Mouse (Mus musculus) neural tube, embryonic 11.5 days (tissue): Measurements from ENCODE around the gene Obscn. TPM values are rescaled to one million over a fixed set of nuclear protein-coding genes. Genes with fewer than 3 reads are reported as not detected.

Experiments used
- ATAC-seq: fragments of 200-750 bp; cut with Nextera tagmentation; 2 replicates; pipeline ENCODE4 v1.8.0; 2017; ENCODE audit warnings: moderate number of reproducible peaks, mild to moderate bottlenecking, moderate TSS enrichment, moderate library complexity; ENCODE audit not compliant: insufficient read depth, low FRiP score, low TSS enrichment
- DNase-seq: peaks from one replicate; pipeline ENCODE4 v3.0.0-alpha.2; 2015; ENCODE audit warnings: low spot score
- H3K27ac ChIP-seq: fragments of 300-500 bp; sonication (generic); 2 replicates; pipeline ENCODE4 v1.5.1; 2014; ENCODE audit warnings: low read depth, mild to moderate bottlenecking, low read length
- H3K27me3 ChIP-seq: fragments of 300-500 bp; sonication (generic); 2 replicates; pipeline ENCODE4 v1.6.1; 2014; ENCODE audit warnings: mild to moderate bottlenecking, low read length, mixed read lengths; ENCODE audit not compliant: control insufficient read depth, insufficient read depth
- H3K36me3 ChIP-seq: fragments of 300-500 bp; sonication (generic); 2 replicates; pipeline ENCODE4 v1.6.1; 2014; ENCODE audit warnings: mild to moderate bottlenecking, low read length, moderate library complexity, mixed read lengths; ENCODE audit not compliant: control insufficient read depth, insufficient read depth
- H3K4me1 ChIP-seq: fragments of 300-500 bp; sonication (generic); 2 replicates; pipeline ENCODE4 v1.6.1; 2014; ENCODE audit warnings: low read length, mixed read lengths; ENCODE audit not compliant: control insufficient read depth, insufficient read depth
- H3K4me2 ChIP-seq: fragments of 300-500 bp; sonication (generic); 2 replicates; pipeline ENCODE4 v1.6.1; 2014; ENCODE audit warnings: low read depth, mild to moderate bottlenecking, moderate library complexity
- H3K4me3 ChIP-seq: fragments of 300-500 bp; sonication (generic); 2 replicates; pipeline ENCODE4 v1.5.1; 2014; ENCODE audit warnings: low read depth, low read length
- H3K9ac ChIP-seq: fragments of 300-500 bp; sonication (generic); 2 replicates; pipeline ENCODE4 v1.6.1; 2014; ENCODE audit warnings: mild to moderate bottlenecking, low read length
- H3K9me3 ChIP-seq: fragments of 300-500 bp; sonication (generic); 2 replicates; pipeline ENCODE4 v1.6.1; 2016; ENCODE audit warnings: low read length; ENCODE audit not compliant: control insufficient read depth
- WGBS: fragments of 180-500 bp; shearing (Covaris S2); extraction: QIAGEN DNeasy Blood & Tissue Kit; methylation state at CpG from one replicate; pipeline ENCODE4 v1.1.7; 2014; 5-methylcytosine and 5-hydroxymethylcytosine counted together
- polyA plus RNA-seq: library from polyadenylated mRNA; unstranded; fragments of >200 nt; fragmentation: Nextera tagmentation; extraction: Ambion mirVana; gene quantifications from 2 replicates; pipeline ENCODE4 v1.2.1, GENCODE M21; 2014

The Obscn gene
- polyA plus RNA-seq, 1 experiment from 2014 or later: 0.88 TPM

GRCm38 (mm10) chr11:59154220-59154619 lies 18.0 kb upstream of the Obscn start:
- WGBS: 93% methylated on average over 7 of the region's 7 CpGs
- no peak overlapping the region for H3K4me3 ChIP-seq
- DNase-seq (no peak), ATAC-seq (no peak)
- no peaks in the 10 kb centered on the region for H3K27me3 ChIP-seq
- no peaks in the 10 kb centered on the region; the same call in 1 of the 2 replicates for H3K36me3 ChIP-seq
- H3K9me3 ChIP-seq: no peaks in the 10 kb centered on the region
- no peaks in the 10 kb centered on the region for H3K4me1 ChIP-seq
- no peak overlapping the region; the same call in 1 of the 2 replicates for H3K9ac ChIP-seq
- H3K27ac ChIP-seq: no peak overlapping the region
- no peak overlapping the region for H3K4me2 ChIP-seq

DNA sequence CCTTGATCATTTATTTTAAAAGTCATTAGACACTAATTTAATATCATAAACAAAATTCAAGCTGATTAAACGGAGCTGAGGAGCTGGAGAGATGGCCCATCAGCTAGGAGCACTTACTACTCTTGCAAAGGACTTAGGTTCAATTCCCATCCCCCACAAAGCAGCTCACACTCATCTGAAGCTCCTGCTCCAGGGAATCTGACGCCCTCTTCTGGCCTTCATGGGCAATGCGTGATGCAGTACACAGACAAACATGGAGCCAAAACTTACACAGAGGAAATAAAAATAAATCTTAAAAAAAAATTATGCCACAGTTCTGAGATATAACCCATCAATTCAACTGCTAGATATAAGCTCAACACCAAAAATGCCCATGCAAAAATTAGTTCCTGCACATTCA lies 15.5 kb upstream of the Obscn start:
- Histone ChIP-seq H3K9me3 (no peaks in the 10 kb centered on the region), H3K4me2 (no peak overlapping the region), H3K36me3 (no peaks in the 10 kb centered on the region), H3K27ac (no peak overlapping the region), H3K9ac (no peak overlapping the region), H3K4me3 (no peak overlapping the region), H3K4me1 (no peaks in the 10 kb centered on the region), H3K27me3 (no peaks in the 10 kb centered on the region)
- WGBS: 29% methylated on average over 3 of the region's 3 CpGs
- DNase-seq (no peak), ATAC-seq (no peak)

DNA sequence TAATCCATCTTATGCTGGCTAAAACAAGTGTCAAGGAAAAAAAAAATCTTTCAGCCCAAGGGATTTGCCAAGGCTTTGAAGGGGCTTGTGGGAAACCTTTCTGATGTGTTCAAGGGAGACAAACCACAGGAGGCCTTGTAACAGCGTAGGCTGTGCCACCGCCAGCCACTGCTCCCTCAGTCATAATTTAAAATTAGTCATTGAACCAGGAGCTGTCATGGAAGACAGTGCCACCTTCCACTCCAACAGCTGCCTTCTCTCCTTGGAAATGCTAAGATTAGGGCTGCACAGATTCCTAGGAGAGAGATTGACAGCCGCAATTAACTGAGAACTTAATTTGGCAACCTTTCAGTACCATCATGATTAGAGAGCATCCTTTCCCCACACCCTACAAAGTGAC lies 13.1 kb upstream of the Obscn start:
- H3K9me3 ChIP-seq: no peaks in the 10 kb centered on the region
- no peak for DNase-seq
- 74% methylated on average over 3 of the region's 3 CpGs for WGBS
- H3K27me3 ChIP-seq: no peaks in the 10 kb centered on the region
- no peak overlapping the region for H3K4me2 ChIP-seq
- no peak overlapping the region for H3K27ac ChIP-seq
- no peaks in the 10 kb centered on the region for H3K36me3 ChIP-seq
- no peaks in the 10 kb centered on the region for H3K4me1 ChIP-seq
- no peak overlapping the region for H3K4me3 ChIP-seq
- ATAC-seq: no peak
- no peak overlapping the region for H3K9ac ChIP-seq

DNA sequence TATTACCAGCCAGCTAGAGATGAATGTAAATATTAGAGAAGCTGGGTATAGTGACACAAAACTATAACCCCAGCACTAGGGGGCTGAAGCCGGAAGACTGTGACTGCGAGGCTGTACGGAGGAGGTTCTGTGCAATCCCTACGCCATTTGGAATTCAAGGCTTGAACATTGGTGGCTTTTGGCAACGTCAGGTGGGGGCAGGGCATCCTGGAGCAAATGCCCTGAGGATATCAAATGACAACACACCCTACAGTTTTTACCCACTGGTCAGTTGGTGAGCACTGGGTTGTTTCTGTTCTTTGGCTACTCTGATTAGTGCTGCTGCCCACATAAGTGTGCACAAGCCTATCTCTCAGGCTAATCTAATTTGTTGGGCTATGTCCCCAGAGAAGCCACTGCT lies 6.8 kb upstream of the Obscn start:
- DNase-seq: no peak
- WGBS: 78% methylated on average over 5 of the region's 5 CpGs
- no peaks in the 10 kb centered on the region for H3K9me3 ChIP-seq
- no peak overlapping the region for H3K9ac ChIP-seq
- no peaks in the 10 kb centered on the region; the same call in 1 of the 2 replicates for H3K27me3 ChIP-seq
- H3K36me3 ChIP-seq: no peaks in the 10 kb centered on the region
- H3K4me3 ChIP-seq: no peak overlapping the region
- ATAC-seq: no peak
- no peak overlapping the region for H3K27ac ChIP-seq
- no peak overlapping the region for H3K4me2 ChIP-seq
- H3K4me1 ChIP-seq: no peaks in the 10 kb centered on the region

- H3K4me2 ChIP-seq: peak overlapping the region; percentile 27
- H3K4me1 ChIP-seq: no peaks in the 10 kb centered on the region
- H3K9ac ChIP-seq: no peak overlapping the region; the same call in 1 of the 2 replicates
- no peak overlapping the region for H3K27ac ChIP-seq
- H3K27me3 ChIP-seq: peaks cover 9% of the 10 kb centered on the region
- DNase-seq (peak; percentile 41), ATAC-seq (peak; percentile 61; the same call in 1 of the 2 replicates)
- no peaks in the 10 kb centered on the region for H3K9me3 ChIP-seq
- 9% methylated on average over 13 of the region's 14 CpGs for WGBS
- no peak overlapping the region for H3K4me3 ChIP-seq
- H3K36me3 ChIP-seq: no peaks in the 10 kb centered on the region
Measured at GRCm38 (mm10) chr11:59141772-59142370, 5.7 kb upstream of the Obscn start.

DNA sequence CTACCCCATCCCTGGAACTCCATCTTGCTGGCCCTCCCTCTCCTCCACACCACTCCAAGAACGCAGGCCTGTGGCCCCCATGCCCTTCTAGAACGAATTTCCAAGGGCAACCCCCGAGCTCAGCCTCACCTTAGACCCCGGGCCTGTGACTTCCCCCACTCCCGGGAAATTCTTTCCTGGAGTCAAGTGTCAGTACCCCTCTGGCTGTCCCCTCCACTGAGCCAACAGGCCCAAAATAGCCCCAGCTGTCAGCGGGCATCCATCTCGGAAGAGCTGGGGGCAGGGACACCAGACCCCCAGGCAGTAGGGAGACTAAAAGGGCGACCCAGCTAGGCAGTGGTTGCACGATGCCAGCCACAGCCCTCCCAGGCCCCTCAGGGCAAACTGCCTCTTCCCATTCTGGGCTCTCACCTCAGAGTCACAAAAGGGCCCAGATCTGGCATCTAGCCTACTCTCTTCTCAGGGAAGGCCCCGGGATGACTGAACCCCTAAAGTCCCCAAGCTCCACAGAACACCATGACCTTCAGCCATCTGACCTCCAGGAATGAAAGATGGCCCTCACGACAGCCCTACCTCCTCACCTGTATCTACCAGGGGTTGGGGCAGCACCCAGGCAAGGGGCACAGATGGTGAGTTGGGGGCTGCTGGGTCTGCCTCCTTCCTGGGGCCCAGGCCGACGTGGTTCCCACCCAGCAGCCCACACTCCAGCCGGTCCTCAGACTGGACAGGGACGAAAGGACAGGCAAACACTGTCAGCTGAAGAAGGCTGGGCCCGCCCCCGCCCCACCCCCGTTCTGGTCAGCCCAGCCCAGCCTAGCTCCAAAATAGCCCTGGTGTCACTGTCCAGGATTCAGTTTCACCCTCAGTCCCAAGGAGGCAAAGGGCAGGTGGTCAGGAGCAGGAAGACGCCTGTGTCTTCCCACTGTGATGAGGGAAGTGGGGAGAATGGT lies 2.6 kb upstream of the Obscn start:
- no peak for DNase-seq
- Histone ChIP-seq H3K4me3 (no peak overlapping the region), H3K4me2 (no peak overlapping the region), H3K4me1 (no peaks in the 10 kb centered on the region), H3K27me3 (peaks cover 39% of the 10 kb centered on the region), H3K36me3 (no peaks in the 10 kb centered on the region), H3K27ac (no peak overlapping the region), H3K9ac (no peak overlapping the region), H3K9me3 (no peaks in the 10 kb centered on the region)
- 76% methylated on average over 19 of the region's 19 CpGs for WGBS
- no peak for ATAC-seq

DNA sequence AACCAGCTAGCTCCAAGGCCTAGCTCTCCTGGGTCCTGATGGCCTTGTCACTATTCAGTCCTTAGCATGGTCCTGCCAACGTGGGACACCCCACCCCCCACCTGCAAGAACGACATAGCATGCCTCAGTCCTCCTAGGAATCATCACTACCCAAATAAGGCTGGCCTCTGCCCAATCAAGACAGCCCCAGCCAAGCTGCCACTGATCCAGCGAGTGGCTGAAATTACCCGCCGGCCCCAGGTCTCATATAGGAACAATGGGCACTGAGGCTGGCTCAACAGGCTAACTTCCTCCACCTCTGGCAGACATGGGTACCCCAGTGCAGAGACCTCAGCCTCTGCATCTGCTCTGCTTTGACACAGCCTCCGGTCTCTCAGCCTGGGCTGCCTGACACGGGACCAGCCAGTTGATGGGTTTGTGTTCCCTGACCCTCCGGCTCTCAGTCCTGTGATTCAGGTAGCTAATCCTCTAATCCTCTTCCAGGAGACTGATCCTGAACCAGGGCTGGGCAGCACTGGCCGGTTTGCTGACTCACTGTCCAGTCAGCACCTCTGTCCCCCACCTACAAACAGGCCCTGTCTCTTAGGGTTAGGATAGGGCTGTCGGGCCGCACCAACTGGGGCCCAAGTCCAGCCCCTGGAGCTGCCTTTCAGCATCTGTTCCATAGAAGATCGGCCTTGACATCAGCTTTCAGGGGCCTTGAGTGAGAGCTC lies 948 bp upstream of the Obscn start:
- no peak for DNase-seq
- no peaks in the 10 kb centered on the region for H3K9me3 ChIP-seq
- peaks cover 49% of the 10 kb centered on the region for H3K27me3 ChIP-seq
- no peak overlapping the region for H3K4me3 ChIP-seq
- no peak for ATAC-seq
- H3K4me1 ChIP-seq: no peaks in the 10 kb centered on the region
- H3K9ac ChIP-seq: no peak overlapping the region
- H3K4me2 ChIP-seq: no peak overlapping the region
- no peaks in the 10 kb centered on the region for H3K36me3 ChIP-seq
- WGBS: 72% methylated on average over 12 of the region's 12 CpGs
- no peak overlapping the region for H3K27ac ChIP-seq

- Histone ChIP-seq H3K4me2 (peak overlapping the region; percentile 30), H3K27ac (no peak overlapping the region), H3K36me3 (no peaks in the 10 kb centered on the region), H3K9ac (no peak overlapping the region), H3K4me3 (peak overlapping the region; percentile 19; the same call in 1 of the 2 replicates), H3K4me1 (no peaks in the 10 kb centered on the region), H3K27me3 (peaks cover 49% of the 10 kb centered on the region), H3K9me3 (no peaks in the 10 kb centered on the region)
- ATAC-seq (no peak), DNase-seq (no peak)
- 6% methylated on average over 55 of the region's 55 CpGs for WGBS
Measured at GRCm38 (mm10) chr11:59135051-59135820, 966 bp downstream of the Obscn start.
